Mouse (Mus musculus): ENCODE data around the gene Klk13.
"Not testable (repeated sequence)": the region's sequence is repeated elsewhere in the genome, so short reads cannot be mapped to it uniquely, and the experiment has no call there.

Gene Klk13

DNA sequence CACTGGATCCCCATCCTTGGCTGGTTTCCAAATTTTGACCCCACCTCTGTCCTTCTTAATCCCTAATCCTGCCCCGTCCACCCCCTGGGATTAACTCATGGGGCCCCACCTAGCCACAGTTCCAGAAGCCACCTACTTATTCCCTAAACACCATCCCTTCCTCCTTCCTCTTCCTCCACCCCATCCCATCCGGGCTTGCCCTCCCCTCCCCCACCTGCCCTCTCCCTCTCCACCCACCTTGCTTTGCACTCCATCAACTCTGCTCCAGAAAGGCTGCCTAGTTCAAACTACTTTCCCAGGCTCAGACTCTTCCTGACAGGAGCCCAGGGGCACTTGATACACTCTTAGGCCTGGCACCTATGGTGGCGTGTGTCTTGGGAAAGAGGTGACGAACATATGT is at the start of gene Klk13:
Gene Klk13 (plus strand): TSS at position 301 of the 400 bp plus-strand sequence.
- in situ Hi-C loops (cut with MboI; ENCODE audit: unreplicated experiment in 2 of 2) = no loop called here

DNA sequence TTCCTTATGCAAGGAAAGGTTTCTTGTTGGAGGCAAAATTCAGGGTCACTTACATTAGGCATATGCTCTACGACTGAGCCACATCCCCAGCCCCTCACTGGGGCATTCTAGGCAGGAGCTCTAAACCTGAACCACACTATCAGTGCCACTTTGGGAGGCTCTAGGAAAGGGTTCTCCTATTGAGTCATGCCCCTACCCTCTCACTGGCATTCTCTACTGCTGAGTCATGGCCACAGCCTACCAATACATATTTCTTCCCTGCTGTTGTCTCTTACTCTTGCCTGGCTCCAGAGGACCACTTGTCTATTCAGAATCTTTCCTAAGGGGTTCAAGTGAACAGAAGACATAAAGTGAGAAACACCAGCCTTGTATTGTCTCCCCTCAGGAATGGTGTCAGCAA is 49.6 kb upstream of the Klk13 start:
- in situ Hi-C loops (cut with MboI; ENCODE audit: unreplicated experiment in 2 of 2) = loop anchor here in 1 of 2 experiments (5.0 kb wide), 1 partner anchor 381 kb away; no protein-coding TSS in a partner anchor

DNA sequence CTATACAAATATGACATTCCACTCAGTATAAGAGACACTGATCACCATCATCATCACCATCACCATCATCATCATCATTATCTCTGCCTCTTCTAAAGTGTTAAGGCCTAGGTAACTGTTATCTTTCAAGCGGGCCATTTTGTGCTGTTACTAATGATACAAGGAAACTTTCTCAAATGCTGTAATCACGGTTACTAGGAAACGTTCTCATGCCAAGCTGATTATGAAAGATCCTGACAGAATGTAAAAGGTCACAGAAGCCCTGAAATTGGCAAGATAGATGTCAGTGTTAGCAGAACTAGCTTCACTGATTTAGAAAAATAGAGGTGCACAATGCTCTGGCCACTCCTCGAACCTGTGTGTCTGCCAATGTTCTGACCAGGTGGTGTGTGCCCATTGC is 45.1 kb upstream of the Klk13 start:
- in situ Hi-C loops (cut with MboI; ENCODE audit: unreplicated experiment in 2 of 2) = not testable (repeated sequence)

DNA sequence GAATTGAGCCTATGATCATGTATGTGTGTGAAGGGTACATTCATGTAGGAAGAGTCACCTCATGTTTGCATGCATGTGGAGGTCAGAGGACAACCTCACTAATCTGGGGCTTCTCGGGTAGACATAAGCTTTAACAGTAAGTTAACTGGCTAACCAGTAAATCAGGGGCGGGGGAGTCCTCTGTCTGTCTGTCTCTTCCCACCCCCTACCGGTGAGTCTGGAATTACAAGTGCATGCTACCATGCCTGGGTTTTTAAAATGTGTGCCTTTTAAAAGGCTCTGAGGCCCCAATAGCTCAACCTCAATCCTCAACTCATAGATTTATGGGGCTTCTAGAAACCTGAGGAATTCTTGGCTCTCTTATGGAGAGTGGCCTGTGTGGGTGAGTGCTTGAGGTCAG is 43.8 kb upstream of the Klk13 start:
- in situ Hi-C loops (cut with MboI; ENCODE audit: unreplicated experiment in 2 of 2) = no loop called here

GRCm38 (mm10) chr7:43671064-43671808 is 41.1 kb upstream of the Klk13 start:
- in situ Hi-C loops (cut with MboI; ENCODE audit: unreplicated experiment in 2 of 2) = loop anchor here (5.0 to 10.0 kb wide), 8 partner anchors 89 to 1176 kb away; partner anchors contain the start of gene Zfp715 (in 1 of the 2)

DNA sequence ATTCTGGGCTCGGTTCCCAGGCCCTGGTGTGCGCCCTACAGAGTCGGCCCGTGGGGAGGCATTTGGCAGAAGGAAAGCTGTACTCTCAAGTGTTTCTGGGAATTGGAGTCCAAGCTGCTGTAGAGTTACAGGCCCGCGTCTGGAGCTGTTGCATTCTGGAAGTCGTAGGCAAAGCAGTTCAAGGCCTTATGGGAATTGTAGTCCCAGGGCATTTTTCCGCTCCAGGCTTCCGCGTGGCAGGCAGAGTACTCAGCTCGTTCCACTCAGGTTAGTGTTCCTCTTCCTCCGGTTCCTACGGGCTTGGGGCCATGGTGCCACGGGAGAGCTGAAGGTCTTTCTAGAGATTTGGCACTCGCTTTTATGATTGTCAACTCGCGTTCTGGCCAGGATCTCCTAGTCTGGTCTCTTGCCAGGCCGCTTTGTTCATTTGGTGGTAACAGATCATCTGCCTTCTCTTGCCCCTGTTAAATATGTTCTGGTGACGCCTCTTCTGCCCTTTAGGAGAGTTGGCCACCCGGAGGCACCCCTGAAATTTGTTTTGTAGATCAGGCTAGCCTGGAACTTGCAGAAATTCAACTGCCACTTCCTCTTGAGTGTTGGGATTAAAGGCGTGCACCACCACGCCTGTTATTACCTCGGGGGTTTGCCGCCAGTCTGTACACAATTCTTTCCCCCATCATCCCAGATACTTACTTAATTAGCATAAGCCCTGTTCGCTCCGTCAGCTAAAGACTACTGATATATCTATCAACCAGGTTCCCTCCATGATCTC is 40.4 kb upstream of the Klk13 start, which contains the start of gene Ctu1:
Gene Ctu1 (plus strand): TSS at position 208 of the 772 bp plus-strand sequence.
- in situ Hi-C loops (cut with MboI; ENCODE audit: unreplicated experiment in 2 of 2) = loop anchor here (5.0 to 10.0 kb wide), 8 partner anchors 90 to 1177 kb away; partner anchors contain the start of gene Zfp715 (in 1 of the 2)

DNA sequence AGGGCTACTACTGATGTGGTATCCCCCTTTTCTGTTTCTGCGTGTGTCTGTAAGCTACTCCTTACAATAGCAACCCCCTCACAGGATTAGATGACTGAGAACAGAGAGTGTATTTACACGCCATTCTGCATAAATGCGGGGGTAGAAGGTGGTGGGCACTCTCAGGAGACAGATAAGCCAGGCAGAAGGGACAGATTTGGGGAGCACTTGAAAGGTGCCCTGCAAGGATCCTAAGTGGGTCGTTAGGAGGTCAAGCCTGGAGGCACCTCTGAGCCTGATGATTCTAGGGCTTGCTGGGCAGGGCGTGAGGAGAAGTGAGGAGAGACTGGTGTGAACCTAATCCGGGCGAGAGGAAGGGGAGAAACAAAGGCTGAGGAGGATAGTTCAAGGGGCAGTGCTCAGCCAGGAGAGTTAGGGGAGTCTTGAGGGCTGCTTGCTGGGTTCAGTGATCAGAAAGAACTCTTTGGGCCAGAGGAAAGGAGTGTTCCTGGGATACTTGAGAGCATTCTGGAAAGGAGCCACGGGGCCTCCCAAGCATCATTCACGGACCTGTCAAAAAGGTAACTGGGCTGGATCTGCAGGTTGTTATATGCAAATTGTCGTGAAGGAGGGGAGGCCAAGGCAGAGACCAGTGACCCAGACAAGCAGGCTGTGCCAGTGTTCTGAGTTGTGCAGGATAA is 39.6 kb upstream of the Klk13 start:
- in situ Hi-C loops (cut with MboI; ENCODE audit: unreplicated experiment in 2 of 2) = loop anchor here (5.0 to 10.0 kb wide), 8 partner anchors 90 to 1178 kb away; partner anchors contain the start of gene Zfp715 (in 1 of the 2)

- in situ Hi-C loops (cut with MboI; ENCODE audit: unreplicated experiment in 2 of 2) = loop anchor here (10.0 to 25.0 kb wide), 9 partner anchors 212 to 1262 kb away; partner anchors contain the start of genes 1700028J19Rik (in 1 of the 2), 2410002F23Rik (in 1 of the 2), Ap2a1 (in 1 of the 2) and Aspdh (in 1 of the 2)
Observed at GRCm38 (mm10) chr7:43675091-43675490, 37.3 kb upstream of the Klk13 start.

DNA sequence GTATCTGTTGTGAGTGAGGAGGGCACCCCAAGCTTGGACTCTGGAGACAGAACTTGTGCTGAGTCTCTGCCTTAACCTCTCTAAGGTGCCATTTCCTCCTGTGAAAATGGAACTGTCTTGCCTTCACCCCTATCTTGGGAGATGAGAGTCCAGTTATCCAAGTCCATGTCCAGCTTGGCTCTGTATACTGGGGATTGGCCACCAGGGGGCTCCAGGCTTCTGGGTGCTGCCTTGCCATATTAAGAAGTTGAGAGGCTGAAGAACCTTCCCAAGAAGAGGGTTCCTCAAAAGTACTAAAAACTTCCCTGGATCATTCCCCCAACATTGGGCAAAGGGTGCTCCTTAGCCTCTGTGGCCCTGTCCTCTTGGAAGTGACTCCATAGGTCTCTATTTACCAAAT is 33.9 kb upstream of the Klk13 start:
- in situ Hi-C loops (cut with MboI; ENCODE audit: unreplicated experiment in 2 of 2) = loop anchor here (10.0 to 25.0 kb wide), 9 partner anchors 209 to 1259 kb away; partner anchors contain the start of genes 1700028J19Rik (in 1 of the 2), 2410002F23Rik (in 1 of the 2), Ap2a1 (in 1 of the 2) and Aspdh (in 1 of the 2)

GRCm38 (mm10) chr7:43680960-43681359 is 31.4 kb upstream of the Klk13 start:
- in situ Hi-C loops (cut with MboI; ENCODE audit: unreplicated experiment in 2 of 2) = loop anchor here (5.0 to 25.0 kb wide), 8 partner anchors 204 to 1256 kb away; partner anchors contain the start of genes Klk4 (in 2 of the 2), 1700028J19Rik (in 1 of the 2), 2410002F23Rik (in 1 of the 2) and Ap2a1 (in 1 of the 2)

DNA sequence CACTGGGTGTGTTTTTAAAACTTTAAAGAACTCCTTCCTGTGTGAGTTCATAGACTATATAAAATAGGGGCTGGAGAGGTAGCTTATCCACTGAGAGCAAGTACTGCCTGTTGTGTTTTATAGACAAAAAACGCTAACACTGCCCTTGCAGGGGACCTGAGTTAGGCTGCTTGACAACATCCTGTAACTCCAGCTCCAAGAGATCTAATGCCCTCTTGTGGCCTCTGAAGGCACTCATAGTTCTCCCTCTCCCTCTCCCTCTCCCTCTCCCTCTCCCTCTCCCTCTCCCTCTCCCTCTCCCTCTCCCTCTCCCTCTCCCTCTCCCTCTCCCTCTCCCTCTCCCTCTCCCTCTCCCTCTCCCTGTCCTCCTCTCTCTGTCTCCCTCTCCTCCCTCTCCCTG is 29.9 kb upstream of the Klk13 start:
- in situ Hi-C loops (cut with MboI; ENCODE audit: unreplicated experiment in 2 of 2) = loop anchor here (5.0 to 25.0 kb wide), 8 partner anchors 202 to 1255 kb away; partner anchors contain the start of genes Klk4 (in 2 of the 2), 1700028J19Rik (in 1 of the 2), 2410002F23Rik (in 1 of the 2) and Ap2a1 (in 1 of the 2)

GRCm38 (mm10) chr7:43685088-43685487 is 27.3 kb upstream of the Klk13 start:
- in situ Hi-C loops (cut with MboI; ENCODE audit: unreplicated experiment in 2 of 2) = loop anchor here (5.0 to 25.0 kb wide), 8 partner anchors 48 to 1252 kb away; partner anchors contain the start of genes Klk4 (in 2 of the 2), 1700028J19Rik (in 1 of the 2), 2410002F23Rik (in 1 of the 2) and Ap2a1 (in 1 of the 2)

DNA sequence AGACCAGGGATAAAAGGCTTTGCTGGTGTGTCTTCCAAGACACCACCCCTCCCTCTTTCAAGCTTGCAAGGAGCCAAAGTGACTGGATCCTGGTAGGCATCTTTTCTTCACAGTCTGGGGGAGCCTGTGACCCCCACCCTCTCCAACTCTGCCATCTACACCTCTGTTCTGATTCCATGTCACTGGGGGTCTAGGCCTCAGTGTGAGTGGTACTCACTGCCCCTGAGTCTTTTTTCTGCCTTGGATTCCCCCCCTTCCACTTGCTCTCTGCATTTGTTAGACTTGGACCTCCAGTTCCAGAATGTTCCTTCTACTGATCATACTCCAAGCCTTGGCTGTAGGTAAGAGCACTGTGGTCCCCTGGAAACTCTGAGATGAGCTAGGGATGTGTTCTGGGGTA is 22.2 kb upstream of the Klk13 start, which contains the start of gene Klk14:
Gene Klk14 (plus strand): TSS at position 301 of the 400 bp plus-strand sequence.
- in situ Hi-C loops (cut with MboI; ENCODE audit: unreplicated experiment in 2 of 2) = loop anchor here (25.0 kb wide), 5 partner anchors 197 to 1247 kb away; partner anchors contain the start of genes 1700028J19Rik (in 1 of the 2), 2410002F23Rik (in 1 of the 2), Ap2a1 (in 1 of the 2) and Aspdh (in 1 of the 2)

GRCm38 (mm10) chr7:43710031-43710430 is 2.3 kb upstream of the Klk13 start:
- in situ Hi-C loops (cut with MboI; ENCODE audit: unreplicated experiment in 2 of 2) = no loop called here

GRCm38 (mm10) chr7:43712917-43713316 is 550 bp downstream of the Klk13 start:
- in situ Hi-C loops (cut with MboI; ENCODE audit: unreplicated experiment in 2 of 2) = no loop called here

DNA sequence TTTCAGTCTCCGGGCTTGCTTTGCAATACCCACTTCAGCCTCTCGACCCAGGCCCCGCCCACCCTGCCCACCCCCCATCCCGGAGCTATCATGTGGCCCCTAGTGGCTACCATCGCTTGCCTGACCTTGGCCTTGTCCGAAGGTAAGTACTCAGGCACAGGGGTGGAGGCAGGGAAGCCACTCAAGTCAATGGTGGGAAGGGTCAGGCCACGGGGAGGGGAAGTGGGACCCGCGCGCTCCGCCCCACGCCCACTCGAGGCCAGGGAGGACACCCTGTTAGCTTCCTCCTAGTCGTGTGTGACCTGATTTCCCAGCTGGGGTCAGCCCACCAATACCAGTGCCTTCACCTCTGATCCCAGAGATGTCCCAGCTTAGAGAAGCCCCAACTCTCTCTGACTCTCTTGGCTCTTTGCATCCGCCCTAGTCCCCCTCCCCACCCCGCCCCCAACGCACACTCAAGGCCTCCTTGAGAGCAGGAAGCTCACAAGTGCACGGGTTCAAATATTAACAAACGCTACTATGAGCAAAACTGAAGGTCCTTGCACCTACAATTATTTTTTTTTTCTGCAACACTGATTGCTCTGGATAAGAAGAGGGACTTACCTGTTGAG is 1.5 kb downstream of the Klk13 start:
- in situ Hi-C loops (cut with MboI; ENCODE audit: unreplicated experiment in 2 of 2) = no loop called here

GRCm38 (mm10) chr7:43747788-43748187 is 35.4 kb downstream of the Klk13 start:
- in situ Hi-C loops (cut with MboI; ENCODE audit: unreplicated experiment in 2 of 2) = no loop called here

DNA sequence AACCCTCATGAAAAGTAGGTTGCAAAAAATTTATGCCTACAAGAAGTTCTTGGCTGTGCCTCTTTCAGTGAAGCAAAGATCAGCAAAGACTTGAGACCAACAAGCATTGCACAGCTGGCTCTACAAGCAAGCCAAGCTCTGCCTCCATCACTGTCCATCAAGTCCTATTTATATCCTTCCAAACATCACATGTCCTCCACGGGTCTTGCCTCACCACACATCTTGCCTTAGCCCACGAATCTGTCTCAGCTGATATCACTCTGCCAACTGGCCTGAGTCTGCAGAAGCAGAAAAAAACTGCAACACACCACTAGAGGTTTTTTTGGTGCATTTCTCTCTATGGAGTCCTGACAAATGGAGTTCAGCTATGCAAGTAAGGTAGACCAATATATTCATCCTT is 40.4 kb downstream of the Klk13 start:
- in situ Hi-C loops (cut with MboI; ENCODE audit: unreplicated experiment in 2 of 2) = no loop called here

GRCm38 (mm10) chr7:43766484-43766883 is 54.1 kb downstream of the Klk13 start:
- in situ Hi-C loops (cut with MboI; ENCODE audit: unreplicated experiment in 2 of 2) = no loop called here

Data from v-Abl transformed pro-B cells (cell line).